Mouse (Mus musculus) limb, embryonic 14.5 days (tissue): ENCODE measurements at regions not wholly inside any gene's neighbourhood (a gene's known extent, or its start where the extent isn't known, plus 50 kb on each side); places are given as distances from the start of the nearest gene placed in this dataset.

Experiments used
- ATAC-seq: fragments of 200-750 bp; cut with Nextera tagmentation; 2 replicates; pipeline ENCODE4 v1.8.0; 2017; ENCODE audit warnings: low read depth, moderate number of reproducible peaks, moderate TSS enrichment; ENCODE audit not compliant: low FRiP score
- DNase-seq: peaks from one replicate; pipeline ENCODE4 v3.0.0-alpha.2; 2015; ENCODE audit warnings: low spot score
- H3K27ac ChIP-seq: fragments of 300-500 bp; sonication (generic); replicated peaks from 2 replicates; pipeline ENCODE4 v1.5.1; 2014; ENCODE audit warnings: low read depth, mild to moderate bottlenecking, low read length, moderate library complexity, mixed read lengths
- H3K27me3 ChIP-seq: fragments of 300-500 bp; sonication (generic); 2 replicates; pipeline ENCODE4 v1.6.1; 2014; ENCODE audit warnings: low read length, mixed read lengths; ENCODE audit not compliant: control insufficient read depth, insufficient read depth
- H3K36me3 ChIP-seq: fragments of 300-500 bp; sonication (generic); 2 replicates; pipeline ENCODE4 v1.6.1; 2014; ENCODE audit warnings: mild to moderate bottlenecking, low read length, moderate library complexity, mixed read lengths; ENCODE audit not compliant: control insufficient read depth, insufficient read depth
- H3K4me1 ChIP-seq: fragments of 300-500 bp; sonication (generic); 2 replicates; pipeline ENCODE4 v1.6.1; 2014; ENCODE audit warnings: antibody characterized with exemption, low read length, mixed read lengths; ENCODE audit not compliant: control insufficient read depth, insufficient read depth
- H3K4me2 ChIP-seq: fragments of 300-500 bp; sonication (generic); replicated peaks from 2 replicates; pipeline ENCODE4 v1.6.1; 2014; ENCODE audit warnings: low read depth, mild to moderate bottlenecking, low read length, moderate library complexity; ENCODE audit not compliant: severe bottlenecking
- H3K4me3 ChIP-seq: fragments of 300-500 bp; sonication (generic); replicated peaks from 2 replicates; pipeline ENCODE4 v1.5.1; 2014; ENCODE audit warnings: low read length
- H3K9ac ChIP-seq: fragments of 300-500 bp; sonication (generic); 2 replicates; pipeline ENCODE4 v1.6.1; 2014; ENCODE audit warnings: mild to moderate bottlenecking, low read depth, low read length, moderate library complexity; ENCODE audit not compliant: severe bottlenecking
- H3K9me3 ChIP-seq: fragments of 300-500 bp; sonication (generic); 2 replicates; pipeline ENCODE4 v1.6.1; 2016; ENCODE audit warnings: low read length; ENCODE audit not compliant: control insufficient read depth
- POLR2A ChIP-seq: fragments of 200-500 bp; IDR thresholded peaks from 2 replicates; pipeline ENCODE4 v1.8.0; 2012; ENCODE audit warnings: inconsistent platforms, mild to moderate bottlenecking, moderate library complexity, borderline replicate concordance; ENCODE audit not compliant: insufficient read depth, insufficient read length; ENCODE audit errors: extremely low read depth
- WGBS: fragments of 180-500 bp; shearing (Covaris S2); extraction: QIAGEN DNeasy Blood & Tissue Kit; methylation state at CpG from one replicate; pipeline ENCODE4 v1.1.7; 2014; 5-methylcytosine and 5-hydroxymethylcytosine counted together

GRCm38 (mm10) chr12:71433549-71434200 is 124.0 kb downstream of the Dact1 start:
- Histone ChIP-seq H3K27me3 (no peaks in the 10 kb centered on the region), H3K4me1 (peaks cover 7% of the 10 kb centered on the region), H3K9ac (no peak overlapping the region), H3K4me3 (no peak overlapping the region), H3K27ac (no peak overlapping the region), H3K36me3 (no peaks in the 10 kb centered on the region), H3K4me2 (no peak overlapping the region), H3K9me3 (no peaks in the 10 kb centered on the region)
- no peak for DNase-seq
- no peak for ATAC-seq
- 32% methylated on average over 9 of the region's 9 CpGs for WGBS
- TF ChIP-seq POLR2A = no peak

DNA sequence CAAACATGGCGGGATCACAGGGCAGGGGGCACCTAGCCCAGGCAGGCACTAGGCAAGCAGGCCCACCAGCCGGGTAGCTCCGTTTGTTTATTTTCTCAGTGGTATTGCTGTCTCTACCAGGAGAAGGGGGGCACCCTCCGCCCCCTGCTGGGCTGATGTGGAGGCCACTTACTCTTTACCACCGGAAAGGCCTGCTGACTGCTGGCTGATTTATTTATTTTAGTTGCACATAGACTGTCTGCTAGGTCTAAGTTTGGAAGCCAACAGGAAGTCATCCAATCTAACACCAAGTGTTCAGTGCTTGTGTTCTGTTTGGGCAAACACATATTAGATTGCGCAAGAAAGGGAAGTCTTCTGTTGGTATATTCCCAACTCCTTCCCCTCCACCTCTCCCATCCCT is 128.6 kb downstream of the Dact1 start:
- no peak for ATAC-seq
- H3K4me2 ChIP-seq = no peak overlapping the region
- H3K27me3 ChIP-seq = no peaks in the 10 kb centered on the region
- H3K4me3 ChIP-seq = no peak overlapping the region
- peaks cover 7% of the 10 kb centered on the region for H3K4me1 ChIP-seq
- no peak overlapping the region for H3K27ac ChIP-seq
- WGBS = 46% methylated on average over 6 of the region's 6 CpGs
- no peak overlapping the region for H3K9ac ChIP-seq
- H3K9me3 ChIP-seq = no peaks in the 10 kb centered on the region
- H3K36me3 ChIP-seq = no peaks in the 10 kb centered on the region
- no peak for DNase-seq
- no peak for TF ChIP-seq POLR2A

- Histone ChIP-seq H3K4me3 (no peak overlapping the region), H3K27me3 (no peaks in the 10 kb centered on the region), H3K4me2 (no peak overlapping the region), H3K9ac (no peak overlapping the region), H3K9me3 (no peaks in the 10 kb centered on the region), H3K36me3 (no peaks in the 10 kb centered on the region), H3K27ac (no peak overlapping the region), H3K4me1 (peaks cover 3% of the 10 kb centered on the region; the same call in 1 of the 2 replicates)
- DNase-seq = no peak
- no peak for ATAC-seq
- 81% methylated on average over 3 of the region's 3 CpGs for WGBS
- no peak for TF ChIP-seq POLR2A
These were observed 131.2 kb downstream of the Dact1 start for GRCm38 (mm10) chr12:71440863-71441262.

GRCm38 (mm10) chr12:71441272-71441671 is 131.6 kb downstream of the Dact1 start:
- no peak for TF ChIP-seq POLR2A

DNA sequence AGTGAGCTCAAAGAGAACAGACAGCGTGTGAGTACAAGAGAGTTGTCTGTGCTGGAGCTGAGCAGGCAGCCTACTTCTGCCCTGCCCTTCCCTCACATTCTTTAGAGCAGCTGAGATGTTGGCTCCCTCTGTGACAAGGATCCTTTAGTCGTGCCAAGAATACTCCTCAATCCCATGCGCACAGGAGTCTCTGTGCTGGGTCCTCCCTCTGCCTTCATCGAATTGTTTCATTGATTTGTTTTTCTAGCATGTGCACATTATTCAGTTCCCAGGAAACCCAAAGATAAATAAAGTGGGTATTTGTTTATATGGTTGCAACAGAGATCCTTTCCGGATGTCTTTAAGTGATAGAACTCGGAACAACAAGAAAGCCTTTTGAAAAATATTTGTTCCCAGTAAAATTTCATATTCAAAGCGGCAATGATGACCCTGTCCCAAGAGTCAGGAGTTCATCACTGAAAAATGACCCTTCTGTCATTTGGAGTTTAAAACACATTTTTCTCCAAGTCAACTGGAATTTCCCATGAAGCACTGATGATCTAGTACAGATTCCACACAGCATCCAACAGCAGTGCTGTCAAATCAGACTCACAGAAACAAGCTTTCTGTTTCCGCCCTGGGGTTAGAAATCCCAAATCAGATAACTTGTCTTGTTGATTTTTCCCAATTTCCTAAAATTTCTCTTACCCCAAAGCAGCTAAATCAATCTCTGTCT is 136.7 kb downstream of the Dact1 start:
- ATAC-seq (no peak), DNase-seq (peak; percentile 19)
- Histone ChIP-seq H3K27ac (no peak overlapping the region), H3K27me3 (no peaks in the 10 kb centered on the region), H3K9ac (no peak overlapping the region), H3K4me2 (no peak overlapping the region), H3K4me3 (no peak overlapping the region), H3K9me3 (no peaks in the 10 kb centered on the region), H3K36me3 (no peaks in the 10 kb centered on the region), H3K4me1 (peaks cover 5% of the 10 kb centered on the region; the same call in 1 of the 2 replicates)
- WGBS = 81% methylated on average over 8 of the region's 8 CpGs
- TF ChIP-seq POLR2A = no peak

More at GRCm38 (mm10) chr12:71441272-71441671, 131.6 kb downstream of the Dact1 start:
- Histone ChIP-seq H3K27me3 (no peaks in the 10 kb centered on the region), H3K4me3 (no peak overlapping the region), H3K4me1 (peaks cover 3% of the 10 kb centered on the region; the same call in 1 of the 2 replicates), H3K27ac (no peak overlapping the region), H3K9me3 (no peaks in the 10 kb centered on the region), H3K9ac (no peak overlapping the region), H3K4me2 (no peak overlapping the region), H3K36me3 (no peaks in the 10 kb centered on the region)
- no peak for DNase-seq
- ATAC-seq = no peak
- WGBS = 81% methylated on average over 5 of the region's 5 CpGs
